Mouse (Mus musculus): ENCODE data around the gene 4921507P07Rik. TPM values are rescaled to one million over a fixed set of nuclear protein-coding genes. Genes with fewer than 3 reads are reported as not detected.

The 4921507P07Rik gene
- polyA plus RNA-seq, 1 experiment from 2014 or later = 1.9 TPM

GRCm38 (mm10) chr6:50552881-50553518 lies 43.4 kb downstream of the 4921507P07Rik start:
- Histone ChIP-seq H3K36me3 (no peaks in the 10 kb centered on the region), H3K9me3 (no peaks in the 10 kb centered on the region), H3K27ac (no peak overlapping the region), H3K9ac (no peak overlapping the region), H3K4me3 (no peak overlapping the region), H3K4me1 (replicated peaks) (no peaks in the 10 kb centered on the region), H3K27me3 (no peaks in the 10 kb centered on the region), H3K4me2 (no peak overlapping the region)
- ATAC-seq (ENCODE audit: low FRiP score) = no peak
- WGBS = 85% methylated on average over 5 of the region's 5 CpGs

GRCm38 (mm10) chr6:50549791-50550190 lies 46.6 kb downstream of the 4921507P07Rik start:
- ATAC-seq (ENCODE audit: low FRiP score) = no peak
- no peak overlapping the region for H3K4me3 ChIP-seq
- H3K27me3 ChIP-seq = no peaks in the 10 kb centered on the region
- H3K4me2 ChIP-seq = no peak overlapping the region
- 0 out of 2 replicates have a peak, but pooled peaks cover 3% of the 10 kb centered on the region for H3K4me1 ChIP-seq (replicated peaks)
- H3K9ac ChIP-seq = no peak overlapping the region
- WGBS = 89% methylated on average over 7 of the region's 7 CpGs
- no peak overlapping the region for H3K27ac ChIP-seq
- H3K9me3 ChIP-seq = no peaks in the 10 kb centered on the region
- no peaks in the 10 kb centered on the region for H3K36me3 ChIP-seq

- WGBS = 77% methylated on average over 5 of the region's 5 CpGs
- Histone ChIP-seq H3K4me2 (no peak overlapping the region), H3K9me3 (no peaks in the 10 kb centered on the region), H3K36me3 (no peaks in the 10 kb centered on the region), H3K27ac (no peak overlapping the region), H3K27me3 (no peaks in the 10 kb centered on the region), H3K4me3 (no peak overlapping the region), H3K4me1 (replicated peaks) (0 out of 2 replicates have a peak, but pooled peaks cover 3% of the 10 kb centered on the region), H3K9ac (no peak overlapping the region)
- no peak for ATAC-seq (ENCODE audit: low FRiP score)
Observed at GRCm38 (mm10) chr6:50549051-50549450, 47.4 kb downstream of the 4921507P07Rik start.

GRCm38 (mm10) chr6:50545412-50546043 lies 50.9 kb downstream of the 4921507P07Rik start:
- H3K27me3 ChIP-seq = no peaks in the 10 kb centered on the region
- no peak overlapping the region for H3K9ac ChIP-seq
- H3K4me2 ChIP-seq = no peak overlapping the region
- WGBS = 30% methylated on average over 10 of the region's 10 CpGs
- no peak for ATAC-seq (ENCODE audit: low FRiP score)
- H3K4me1 ChIP-seq (replicated peaks) = 0 out of 2 replicates have a peak, but pooled peaks cover 3% of the 10 kb centered on the region
- no peaks in the 10 kb centered on the region for H3K9me3 ChIP-seq
- no peak overlapping the region for H3K27ac ChIP-seq
- H3K4me3 ChIP-seq = no peak overlapping the region
- H3K36me3 ChIP-seq = no peaks in the 10 kb centered on the region

GRCm38 (mm10) chr6:50542535-50542934 lies 53.9 kb downstream of the 4921507P07Rik start:
- H3K4me2 ChIP-seq = no peak overlapping the region
- 92% methylated on average over 1 of the region's 1 CpGs for WGBS
- H3K4me3 ChIP-seq = no peak overlapping the region
- 0 out of 2 replicates have a peak, but pooled peaks cover 3% of the 10 kb centered on the region for H3K4me1 ChIP-seq (replicated peaks)
- no peaks in the 10 kb centered on the region for H3K9me3 ChIP-seq
- no peak for ATAC-seq (ENCODE audit: low FRiP score)
- no peak overlapping the region for H3K9ac ChIP-seq
- H3K27ac ChIP-seq = no peak overlapping the region
- no peaks in the 10 kb centered on the region for H3K36me3 ChIP-seq
- H3K27me3 ChIP-seq = no peaks in the 10 kb centered on the region

- 85% methylated on average over 1 of the region's 1 CpGs for WGBS
Observed at GRCm38 (mm10) chr6:50539641-50540040, 56.8 kb downstream of the 4921507P07Rik start.

GRCm38 (mm10) chr6:50536461-50536892 lies 60.0 kb downstream of the 4921507P07Rik start:
- H3K9ac ChIP-seq = no peak overlapping the region
- no peak overlapping the region for H3K4me2 ChIP-seq
- no peaks in the 10 kb centered on the region for H3K36me3 ChIP-seq
- no peaks in the 10 kb centered on the region for H3K4me1 ChIP-seq (replicated peaks)
- no peak overlapping the region for H3K4me3 ChIP-seq
- no peak overlapping the region for H3K27ac ChIP-seq
- ATAC-seq (ENCODE audit: low FRiP score) = peak; percentile 87
- no peaks in the 10 kb centered on the region for H3K27me3 ChIP-seq
- WGBS = 11% methylated on average over 7 of the region's 7 CpGs
- no peaks in the 10 kb centered on the region for H3K9me3 ChIP-seq

More at GRCm38 (mm10) chr6:50539641-50540040, 56.8 kb downstream of the 4921507P07Rik start:
- no peaks in the 10 kb centered on the region for H3K9me3 ChIP-seq
- H3K4me3 ChIP-seq = no peak overlapping the region
- no peak overlapping the region for H3K9ac ChIP-seq
- ATAC-seq (ENCODE audit: low FRiP score) = no peak
- H3K27me3 ChIP-seq = no peaks in the 10 kb centered on the region
- H3K4me1 ChIP-seq (replicated peaks) = no peaks in the 10 kb centered on the region
- no peaks in the 10 kb centered on the region for H3K36me3 ChIP-seq
- H3K27ac ChIP-seq = no peak overlapping the region
- H3K4me2 ChIP-seq = no peak overlapping the region

GRCm38 (mm10) chr6:50535346-50535745 lies 61.1 kb downstream of the 4921507P07Rik start:
- no peak overlapping the region for H3K4me2 ChIP-seq
- H3K27ac ChIP-seq = no peak overlapping the region
- H3K9me3 ChIP-seq = no peaks in the 10 kb centered on the region
- WGBS = 90% methylated on average over 3 of the region's 3 CpGs
- H3K4me1 ChIP-seq (replicated peaks) = no peaks in the 10 kb centered on the region
- no peak overlapping the region for H3K4me3 ChIP-seq
- no peaks in the 10 kb centered on the region for H3K27me3 ChIP-seq
- no peak for ATAC-seq (ENCODE audit: low FRiP score)
- H3K36me3 ChIP-seq = no peaks in the 10 kb centered on the region
- no peak overlapping the region for H3K9ac ChIP-seq

- Histone ChIP-seq H3K9ac (no peak overlapping the region), H3K9me3 (no peaks in the 10 kb centered on the region), H3K27me3 (no peaks in the 10 kb centered on the region), H3K4me1 (replicated peaks) (no peaks in the 10 kb centered on the region), H3K4me2 (no peak overlapping the region), H3K27ac (no peak overlapping the region), H3K4me3 (no peak overlapping the region), H3K36me3 (no peaks in the 10 kb centered on the region)
- 76% methylated on average over 8 of the region's 8 CpGs for WGBS
- ATAC-seq (ENCODE audit: low FRiP score) = no peak
Observed at GRCm38 (mm10) chr6:50531920-50532319, 64.5 kb downstream of the 4921507P07Rik start.

- Histone ChIP-seq H3K9ac (no peak overlapping the region), H3K4me1 (replicated peaks) (peaks cover 6% of the 10 kb centered on the region; the same call in 1 of the 2 replicates), H3K9me3 (no peaks in the 10 kb centered on the region), H3K27me3 (no peaks in the 10 kb centered on the region), H3K36me3 (no peaks in the 10 kb centered on the region), H3K27ac (no peak overlapping the region), H3K4me3 (no peak overlapping the region), H3K4me2 (no peak overlapping the region)
- 83% methylated on average over 3 of the region's 3 CpGs for WGBS
- ATAC-seq (ENCODE audit: low FRiP score) = no peak
Observed at GRCm38 (mm10) chr6:50531003-50531402, 65.4 kb downstream of the 4921507P07Rik start.

- Histone ChIP-seq H3K4me2 (no peak overlapping the region), H3K9ac (no peak overlapping the region), H3K27ac (no peak overlapping the region), H3K27me3 (no peaks in the 10 kb centered on the region), H3K9me3 (no peaks in the 10 kb centered on the region), H3K4me1 (replicated peaks) (peaks cover 7% of the 10 kb centered on the region; the same call in 1 of the 2 replicates), H3K36me3 (no peaks in the 10 kb centered on the region), H3K4me3 (no peak overlapping the region)
- no peak for ATAC-seq (ENCODE audit: low FRiP score)
- 93% methylated on average over 11 of the region's 11 CpGs for WGBS
Observed at GRCm38 (mm10) chr6:50529194-50529593, 67.2 kb downstream of the 4921507P07Rik start.

- no peaks in the 10 kb centered on the region for H3K9me3 ChIP-seq
- H3K27ac ChIP-seq = no peak overlapping the region
- WGBS = 73% methylated on average over 9 of the region's 9 CpGs
- peaks cover 7% of the 10 kb centered on the region; the same call in 1 of the 2 replicates for H3K4me1 ChIP-seq (replicated peaks)
- ATAC-seq (ENCODE audit: low FRiP score) = no peak
- H3K27me3 ChIP-seq = no peaks in the 10 kb centered on the region
- H3K9ac ChIP-seq = no peak overlapping the region
- no peak overlapping the region for H3K4me2 ChIP-seq
- H3K4me3 ChIP-seq = no peak overlapping the region
- H3K36me3 ChIP-seq = no peaks in the 10 kb centered on the region
Observed at GRCm38 (mm10) chr6:50527416-50527815, 69.0 kb downstream of the 4921507P07Rik start.
